Mouse (Mus musculus) heart, embryonic 14.5 days (tissue): ENCODE results near the gene Ncl. TPM values are rescaled to one million over a fixed set of nuclear protein-coding genes. Genes with fewer than 3 reads are reported as not detected.

ENCODE experiments used
- ATAC-seq: fragments of 200-750 bp; cut with Nextera tagmentation; 2 replicates; pipeline ENCODE4 v1.8.0; 2017; ENCODE audit warnings: low read depth, moderate TSS enrichment; ENCODE audit not compliant: insufficient number of reproducible peaks, insufficient read depth, low FRiP score
- H3K27ac ChIP-seq, 2 experiments: fragments of 200-500 bp in 1 of 2; fragments of 300-500 bp in 1 of 2; sonication (generic) in 1 of 2; replicated peaks in 1 of 2; 2 replicates each; pipeline ENCODE4 v1.5.1; 2012 to 2014; ENCODE audit warnings: low read depth in 2 of 2, low read length in 2 of 2, control low read depth in 1 of 2, mild to moderate bottlenecking in 1 of 2, mixed read lengths in 1 of 2; ENCODE audit not compliant: control insufficient read depth in 1 of 2, insufficient read depth in 1 of 2
- H3K27me3 ChIP-seq: fragments of 300-500 bp; sonication (generic); 2 replicates; pipeline ENCODE4 v1.6.1; 2014; ENCODE audit warnings: mild to moderate bottlenecking, low read length, control low read depth; ENCODE audit not compliant: control insufficient read depth, insufficient read depth
- H3K36me3 ChIP-seq: fragments of 300-500 bp; sonication (generic); 2 replicates; pipeline ENCODE4 v1.6.1; 2014; ENCODE audit warnings: mild to moderate bottlenecking, control low read depth, low read length, mixed read lengths; ENCODE audit not compliant: control insufficient read depth, insufficient read depth
- H3K4me1 ChIP-seq, 2 experiments: fragments of 200-500 bp in 1 of 2; fragments of 300-500 bp in 1 of 2; sonication (generic) in 1 of 2; 2 replicates each; pipeline ENCODE4 v1.6.1; 2012 to 2014; ENCODE audit warnings: low read length in 2 of 2, control low read depth in 1 of 2, mixed read lengths in 1 of 2; ENCODE audit not compliant: control insufficient read depth in 2 of 2, insufficient read depth in 2 of 2
- H3K4me2 ChIP-seq: fragments of 300-500 bp; sonication (generic); 2 replicates; pipeline ENCODE4 v1.6.1; 2014; ENCODE audit warnings: mild to moderate bottlenecking, low read length
- H3K4me3 ChIP-seq, 2 experiments: fragments of 200-500 bp in 1 of 2; fragments of 300-500 bp in 1 of 2; sonication (generic) in 1 of 2; 2 replicates each; pipeline ENCODE4 v1.5.1; 2012 to 2014; ENCODE audit warnings: low read length in 2 of 2, mild to moderate bottlenecking in 2 of 2, control low read depth in 1 of 2, low read depth in 1 of 2, moderate library complexity in 1 of 2; ENCODE audit not compliant: control insufficient read depth in 1 of 2, insufficient read depth in 1 of 2
- H3K9ac ChIP-seq: fragments of 300-500 bp; sonication (generic); 2 replicates; pipeline ENCODE4 v1.6.1; 2014; ENCODE audit warnings: mild to moderate bottlenecking, low read length
- H3K9me3 ChIP-seq: fragments of 300-500 bp; sonication (generic); 2 replicates; pipeline ENCODE4 v1.6.1; 2016; ENCODE audit warnings: low read length, control low read depth; ENCODE audit not compliant: control insufficient read depth
- WGBS: fragments of 180-500 bp; shearing (Covaris S2); extraction: QIAGEN DNeasy Blood & Tissue Kit; methylation state at CpG from one replicate; pipeline ENCODE4 v1.1.7; 2014; 5-methylcytosine and 5-hydroxymethylcytosine counted together
- polyA plus RNA-seq: library from polyadenylated mRNA; unstranded; fragments of >200 nt; fragmentation: Nextera tagmentation; extraction: Ambion mirVana; gene quantifications from 2 replicates; pipeline ENCODE4 v1.2.1, GENCODE M21; 2014

Gene Ncl
- polyA plus RNA-seq, 1 experiment from 2014 or later = 177 TPM

DNA sequence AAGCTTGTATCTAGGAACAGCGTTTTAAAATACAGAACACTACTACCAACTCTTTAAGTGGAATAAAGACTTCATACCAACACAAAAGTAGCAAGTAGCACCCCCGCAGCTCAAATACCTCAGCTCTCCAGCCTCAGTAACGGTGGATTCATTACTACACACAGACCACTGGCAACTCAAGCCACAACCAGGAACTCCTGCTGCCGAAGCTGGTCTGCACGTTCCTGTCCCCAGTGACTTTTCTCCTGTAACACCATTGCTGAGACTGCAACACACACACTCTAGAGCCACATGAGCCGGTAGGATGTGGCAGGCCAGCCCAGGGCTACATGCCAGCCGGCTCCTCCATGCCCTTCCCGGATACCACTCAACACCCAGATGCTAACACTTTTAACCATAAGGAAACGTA is 20.0 kb upstream of the Ncl start:
- Histone ChIP-seq H3K9me3 (no peaks in the 10 kb centered on the region), H3K4me2 (peak overlapping the region; percentile 39), H3K27me3 (no peaks in the 10 kb centered on the region), H3K9ac (peak overlapping the region; percentile 27), H3K27ac (peak overlapping the region; percentile 69 to 80), H3K4me1 (peaks cover 25 to 32% of the 10 kb centered on the region in 2 experiments), H3K36me3 (no peaks in the 10 kb centered on the region), H3K4me3 (0 out of 4 replicates have a peak overlapping the region, but pooled peaks of 1 of the 2 experiments have one; percentile 0)
- ATAC-seq = no peak
- WGBS = 28% methylated on average over 9 of the region's 9 CpGs

DNA sequence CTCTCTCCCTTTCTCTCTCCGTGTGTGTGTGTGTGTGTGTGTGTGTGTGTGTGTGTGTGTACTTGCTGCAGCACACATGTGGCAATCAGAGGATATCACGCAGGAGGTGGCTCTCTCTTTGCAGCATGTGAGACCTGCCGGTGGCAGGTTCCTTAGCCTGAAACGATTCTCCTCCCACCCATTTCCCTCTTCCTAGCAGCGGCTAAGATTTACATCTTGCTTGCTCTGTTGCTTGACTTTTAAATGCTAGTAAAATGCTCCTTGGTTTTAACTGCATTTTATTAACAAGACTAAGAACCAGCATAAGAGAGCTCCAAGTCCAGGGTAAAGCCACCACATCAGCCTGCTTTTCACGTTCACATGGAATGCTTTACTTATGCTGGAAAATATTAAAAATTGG is 19.5 kb upstream of the Ncl start:
- no peak for ATAC-seq
- Histone ChIP-seq H3K27ac (peak overlapping the region; percentile 24 to 69; a peak in 3 of 4 replicates), H3K36me3 (no peaks in the 10 kb centered on the region), H3K9me3 (no peaks in the 10 kb centered on the region), H3K4me1 (peaks cover 25 to 32% of the 10 kb centered on the region in 2 experiments), H3K27me3 (no peaks in the 10 kb centered on the region), H3K9ac (peak overlapping the region; percentile 27), H3K4me2 (peak overlapping the region; percentile 39), H3K4me3 (no peak overlapping the region)
- 36% methylated on average over 6 of the region's 6 CpGs for WGBS

DNA sequence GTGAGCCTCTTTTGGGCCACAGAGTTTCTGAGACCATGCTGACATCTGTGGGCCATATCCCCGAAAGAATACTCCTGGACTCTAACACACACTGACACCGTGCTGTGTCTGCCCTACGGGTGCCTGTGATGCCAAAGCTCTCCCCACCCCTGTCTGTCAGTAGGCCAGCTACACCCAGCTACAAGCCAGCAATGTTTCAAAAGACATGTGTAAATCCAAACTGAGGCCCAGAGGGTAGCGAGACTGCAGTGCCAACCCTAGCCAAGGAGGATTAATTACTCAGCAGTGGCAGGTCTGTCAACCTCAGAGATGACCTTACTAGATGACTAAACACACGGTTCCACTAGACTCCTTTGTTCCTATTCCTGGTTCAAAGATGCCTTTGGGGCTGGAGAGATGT is 17.2 kb upstream of the Ncl start:
- Histone ChIP-seq H3K4me2 (no peak overlapping the region), H3K36me3 (no peaks in the 10 kb centered on the region), H3K4me3 (no peak overlapping the region), H3K9me3 (no peaks in the 10 kb centered on the region), H3K27ac (no peak overlapping the region), H3K27me3 (no peaks in the 10 kb centered on the region), H3K9ac (peak overlapping the region; percentile 8; the same call in 1 of the 2 replicates), H3K4me1 (peaks cover 25 to 32% of the 10 kb centered on the region in 2 experiments)
- WGBS = 79% methylated on average over 5 of the region's 5 CpGs
- ATAC-seq = no peak

DNA sequence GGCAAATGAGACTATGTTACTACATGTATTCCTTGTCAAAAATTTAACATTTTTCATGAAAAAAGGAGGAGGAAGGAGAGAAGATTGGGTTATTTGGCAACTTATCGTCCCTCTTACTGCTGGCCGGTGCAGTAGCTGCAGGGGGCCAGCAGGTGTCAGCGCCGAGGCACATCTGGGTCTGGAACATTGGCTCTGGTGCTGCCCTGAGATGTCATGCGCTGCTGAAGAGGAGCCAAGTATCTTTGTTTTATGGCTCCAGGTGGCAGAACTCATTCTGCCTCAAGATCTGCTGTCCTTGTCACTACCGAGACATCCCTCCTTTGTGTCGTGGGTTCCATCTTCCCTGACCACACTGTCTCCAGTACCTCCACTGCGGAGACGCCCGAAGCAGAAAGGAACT is 12.8 kb upstream of the Ncl start:
- Histone ChIP-seq H3K4me2 (no peak overlapping the region), H3K4me3 (no peak overlapping the region), H3K9me3 (no peaks in the 10 kb centered on the region), H3K4me1 (peaks cover 1 to 2% of the 10 kb centered on the region in 2 experiments; a peak in 1 of 4 replicates), H3K27ac (no peak overlapping the region), H3K27me3 (no peaks in the 10 kb centered on the region), H3K9ac (no peak overlapping the region), H3K36me3 (no peaks in the 10 kb centered on the region)
- ATAC-seq = no peak; the same call in 1 of the 2 replicates
- 38% methylated on average over 10 of the region's 10 CpGs for WGBS

DNA sequence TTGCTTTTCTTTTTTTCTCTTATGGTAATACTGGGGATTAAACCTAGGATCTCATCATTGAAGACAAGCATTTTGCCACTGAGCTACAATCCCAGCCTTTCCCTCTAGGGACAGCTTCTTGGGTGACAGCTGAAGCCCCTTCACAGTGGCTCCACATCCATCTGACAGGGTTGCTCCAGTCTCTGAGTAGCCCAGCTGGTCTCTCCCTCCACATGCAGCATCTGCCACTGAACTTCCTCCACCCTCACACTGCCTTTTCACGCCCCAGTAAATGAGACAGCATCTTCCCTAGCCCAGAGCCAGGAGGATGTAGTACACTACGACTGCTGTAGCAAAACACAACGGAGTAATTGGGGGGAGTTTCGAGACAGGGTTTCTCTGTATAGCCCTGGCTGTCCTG is 8.9 kb upstream of the Ncl start:
- H3K4me2 ChIP-seq = no peak overlapping the region
- H3K4me3 ChIP-seq = no peak overlapping the region
- no peak overlapping the region for H3K9ac ChIP-seq
- no peaks in the 10 kb centered on the region for H3K9me3 ChIP-seq
- no peaks in the 10 kb centered on the region for H3K27me3 ChIP-seq
- H3K4me1 ChIP-seq = no peaks in the 10 kb centered on the region
- ATAC-seq = no peak
- 69% methylated on average over 4 of the region's 4 CpGs for WGBS
- no peak overlapping the region for H3K27ac ChIP-seq
- H3K36me3 ChIP-seq = no peaks in the 10 kb centered on the region

DNA sequence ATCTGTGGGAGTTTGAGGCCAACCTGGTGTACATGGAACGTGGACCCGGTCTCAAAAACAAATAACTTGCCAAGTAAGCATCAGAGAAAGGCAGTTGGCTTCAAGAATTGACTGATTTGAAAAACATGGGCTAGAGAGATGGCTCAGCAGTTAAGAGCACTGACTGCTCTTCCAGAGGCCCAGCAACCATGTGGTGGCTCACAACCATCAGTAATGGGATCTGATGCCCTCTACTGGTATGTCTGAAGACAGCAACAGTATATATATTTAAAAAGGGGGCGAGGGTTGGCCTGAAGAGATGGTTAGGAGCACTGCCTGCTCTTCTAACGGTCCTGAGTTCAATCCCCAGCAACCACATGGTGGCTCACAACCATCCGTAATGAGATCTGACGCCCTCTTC is 4.5 kb upstream of the Ncl start:
- Histone ChIP-seq H3K9me3 (no peaks in the 10 kb centered on the region), H3K4me2 (no peak overlapping the region), H3K27ac (no peak overlapping the region), H3K4me1 (peaks cover 2 to 9% of the 10 kb centered on the region in 2 experiments; a peak in 2 of 4 replicates), H3K4me3 (no peak overlapping the region), H3K36me3 (no peaks in the 10 kb centered on the region), H3K27me3 (no peaks in the 10 kb centered on the region), H3K9ac (no peak overlapping the region)
- ATAC-seq = no peak
- 25% methylated on average over 6 of the region's 6 CpGs for WGBS

DNA sequence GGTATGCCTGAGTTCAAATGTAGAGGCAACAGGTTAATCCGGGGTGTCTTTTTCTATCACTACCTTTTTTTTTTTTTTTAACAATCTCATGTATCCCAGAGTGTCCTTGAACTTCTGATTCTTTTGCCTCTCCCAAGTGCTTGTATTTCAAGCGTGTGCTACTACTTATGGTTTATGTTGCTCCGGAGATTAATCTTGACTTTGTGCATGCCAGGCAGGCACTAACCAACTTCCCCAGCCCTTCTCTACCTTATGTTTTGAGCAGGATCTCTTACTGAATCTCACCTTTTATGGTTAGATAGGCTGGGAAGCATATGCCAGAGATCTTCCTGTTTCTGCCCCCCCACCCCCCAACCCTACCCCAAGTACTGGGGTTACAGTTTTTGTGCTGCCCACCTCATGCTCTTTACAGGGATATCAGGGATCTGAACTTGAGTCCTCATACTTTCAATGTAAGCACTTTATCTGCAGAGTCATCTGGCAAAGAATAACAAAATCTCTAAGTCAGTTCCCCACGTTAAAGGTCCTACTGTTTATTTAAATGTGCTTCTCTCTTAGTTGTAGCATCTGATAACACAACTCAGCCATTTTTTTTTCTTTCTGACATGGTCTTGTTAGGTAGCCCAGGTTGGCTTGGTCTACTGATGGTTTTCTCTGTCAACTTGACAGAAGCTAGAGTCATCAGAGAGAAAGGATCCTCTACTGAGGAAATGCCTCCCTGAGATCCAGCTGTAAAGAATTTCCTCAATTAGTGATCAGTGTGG is 2.8 kb upstream of the Ncl start:
- Histone ChIP-seq H3K4me1 (peaks cover 4 to 18% of the 10 kb centered on the region in 2 experiments; a peak in 3 of 4 replicates), H3K36me3 (peaks cover 7% of the 10 kb centered on the region), H3K27me3 (no peaks in the 10 kb centered on the region), H3K9me3 (no peaks in the 10 kb centered on the region), H3K4me2 (no peak overlapping the region), H3K4me3 (no peak overlapping the region), H3K9ac (no peak overlapping the region), H3K27ac (no peak overlapping the region)
- 85% methylated on average over 4 of the region's 4 CpGs for WGBS
- no peak for ATAC-seq
